Mouse (Mus musculus) myocyte (in vitro differentiated cells): ENCODE measurements at regions not wholly inside any gene's neighbourhood (a gene's known extent, or its start where the extent isn't known, plus 50 kb on each side); places are given as distances from the start of the nearest gene placed in this dataset.

Experiments
- CEBPB ChIP-seq: IDR thresholded peaks from 2 replicates; pipeline ENCODE4 v1.6.1; 2011; ENCODE audit warnings: mild to moderate bottlenecking, moderate library complexity; ENCODE audit not compliant: poor library complexity, insufficient read depth, severe bottlenecking
- MAX ChIP-seq: IDR thresholded peaks from one replicate; pipeline ENCODE4 v1.6.1; 2011; ENCODE audit warnings: low read depth, mild to moderate bottlenecking, control low read depth
- MYOG ChIP-seq, 3 experiments: IDR thresholded peaks; one replicate each; pipeline ENCODE4 v1.6.1; 2011; ENCODE audit warnings: control low read depth in 2 of 3, low read depth in 2 of 3, mild to moderate bottlenecking in 2 of 3; ENCODE audit not compliant: insufficient read length in 2 of 3, control insufficient read depth in 1 of 3, insufficient read depth in 1 of 3
- POLR2A ChIP-seq: IDR thresholded peaks from one replicate; pipeline ENCODE4 v1.6.1; 2011; ENCODE audit warnings: low read depth, mild to moderate bottlenecking, control low read depth, moderate library complexity; ENCODE audit not compliant: insufficient read length
- REST ChIP-seq: IDR thresholded peaks from one replicate; pipeline ENCODE4 v1.6.1; 2011; ENCODE audit warnings: mild to moderate bottlenecking, control low read depth, moderate library complexity; ENCODE audit not compliant: insufficient read depth, insufficient read length
- USF1 ChIP-seq: IDR thresholded peaks from one replicate; pipeline ENCODE4 v1.6.1; 2011; ENCODE audit warnings: low read depth, mild to moderate bottlenecking, control low read depth, moderate library complexity

GRCm38 (mm10) chr1:168967334-168967733 lies 535.3 kb upstream of the Pbx1 start:
- TF ChIP-seq POLR2A, result no peak
- no peak for TF ChIP-seq MYOG (IDR thresholded peaks at IDR 0.05; ENCODE audit: control insufficient read depth in 1 of 3, insufficient read depth in 1 of 3, insufficient read length in 2 of 3, low read depth in 2 of 3)
- no peak for TF ChIP-seq MAX
- no peak for TF ChIP-seq CEBPB
- TF ChIP-seq USF1, result no peak
- no peak for TF ChIP-seq REST
